Mouse (Mus musculus) limb, embryonic 12.5 days (tissue): ENCODE measurements around the gene Las1l. TPM values are rescaled to one million over a fixed set of nuclear protein-coding genes. Genes with fewer than 3 reads are reported as not detected.

Experiments
- ATAC-seq: fragments of 200-750 bp; cut with Nextera tagmentation; 2 replicates; pipeline ENCODE4 v1.8.0; 2017; ENCODE audit warnings: low read depth, moderate TSS enrichment; ENCODE audit not compliant: insufficient number of reproducible peaks, insufficient read depth, low FRiP score, low TSS enrichment
- H3K27ac ChIP-seq: fragments of 300-500 bp; sonication (generic); 2 replicates; pipeline ENCODE4 v1.5.1; 2016; ENCODE audit warnings: mild to moderate bottlenecking, moderate library complexity
- H3K27me3 ChIP-seq: fragments of 300-500 bp; sonication (generic); 2 replicates; pipeline ENCODE4 v1.6.1; 2016; ENCODE audit warnings: mild to moderate bottlenecking, moderate library complexity
- H3K36me3 ChIP-seq: fragments of 300-500 bp; sonication (generic); 2 replicates; pipeline ENCODE4 v1.6.1; 2016; ENCODE audit warnings: mild to moderate bottlenecking, moderate library complexity
- H3K4me1 ChIP-seq: fragments of 300-500 bp; sonication (generic); replicated peaks from 2 replicates; pipeline ENCODE4 v1.6.1; 2016
- H3K4me2 ChIP-seq: fragments of 300-500 bp; sonication (generic); 2 replicates; pipeline ENCODE4 v1.6.1; 2016; ENCODE audit warnings: mild to moderate bottlenecking, moderate library complexity
- H3K4me3 ChIP-seq: fragments of 300-500 bp; sonication (generic); replicated peaks from 2 replicates; pipeline ENCODE4 v1.5.1; 2016; ENCODE audit warnings: mild to moderate bottlenecking
- H3K9ac ChIP-seq: fragments of 300-500 bp; sonication (generic); replicated peaks from 2 replicates; pipeline ENCODE4 v1.6.1; 2016; ENCODE audit warnings: mild to moderate bottlenecking, moderate library complexity
- H3K9me3 ChIP-seq: fragments of 300-500 bp; sonication (generic); 2 replicates; pipeline ENCODE4 v1.6.1; 2016; ENCODE audit warnings: mild to moderate bottlenecking, moderate library complexity
- WGBS: fragments of 180-500 bp; shearing (Covaris S2); methylation state at CpG from one replicate; pipeline ENCODE4 v1.1.7; 2016; 5-methylcytosine and 5-hydroxymethylcytosine counted together
- polyA plus RNA-seq: library from polyadenylated mRNA; unstranded; fragments of >200 nt; fragmentation: Nextera tagmentation; extraction: Ambion mirVana; gene quantifications from 2 replicates; pipeline ENCODE4 v1.2.1, GENCODE M21; 2016

Las1l gene
- polyA plus RNA-seq, 1 experiment from 2014 or later, result 63.1 TPM

DNA sequence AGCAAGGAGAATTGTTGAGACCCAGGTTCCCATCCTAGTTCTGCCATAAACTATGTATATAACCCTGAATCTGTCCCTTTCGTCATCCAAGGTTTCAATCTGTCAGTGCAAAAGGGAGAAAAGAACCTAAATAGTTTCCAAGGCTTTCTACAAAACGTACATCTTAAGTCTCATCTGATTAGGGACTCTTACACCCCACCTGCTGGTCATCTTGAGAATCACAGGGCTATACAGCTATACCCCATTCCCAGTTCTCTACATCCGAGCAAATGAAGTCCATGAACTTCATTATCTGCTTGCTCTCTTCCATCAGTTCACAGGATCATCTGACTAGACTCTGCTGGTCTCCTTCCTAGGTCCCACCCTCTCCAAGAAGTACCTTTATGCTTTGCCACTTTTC lies 6.0 kb downstream of the Las1l start:
- ATAC-seq, result no peak
- Histone ChIP-seq H3K36me3 (peaks cover 6% of the 10 kb centered on the region; the same call in 1 of the 2 replicates), H3K27ac (no peak overlapping the region), H3K9ac (no peak overlapping the region), H3K4me3 (no peak overlapping the region), H3K4me1 (no peaks in the 10 kb centered on the region), H3K27me3 (no peaks in the 10 kb centered on the region), H3K4me2 (no peak overlapping the region), H3K9me3 (no peaks in the 10 kb centered on the region)
- WGBS, result 47% methylated on average over 3 of the region's 3 CpGs

- Histone ChIP-seq H3K4me3 (no peak overlapping the region), H3K36me3 (peaks cover 16% of the 10 kb centered on the region; the same call in 1 of the 2 replicates), H3K27ac (no peak overlapping the region), H3K9ac (no peak overlapping the region), H3K4me1 (no peaks in the 10 kb centered on the region), H3K9me3 (no peaks in the 10 kb centered on the region), H3K27me3 (no peaks in the 10 kb centered on the region; the same call in 1 of the 2 replicates), H3K4me2 (no peak overlapping the region)
- 83% methylated on average over 4 of the region's 4 CpGs for WGBS
- no peak for ATAC-seq
These were observed 8.6 kb downstream of the Las1l start for GRCm38 (mm10) chrX:95948135-95948534.

DNA sequence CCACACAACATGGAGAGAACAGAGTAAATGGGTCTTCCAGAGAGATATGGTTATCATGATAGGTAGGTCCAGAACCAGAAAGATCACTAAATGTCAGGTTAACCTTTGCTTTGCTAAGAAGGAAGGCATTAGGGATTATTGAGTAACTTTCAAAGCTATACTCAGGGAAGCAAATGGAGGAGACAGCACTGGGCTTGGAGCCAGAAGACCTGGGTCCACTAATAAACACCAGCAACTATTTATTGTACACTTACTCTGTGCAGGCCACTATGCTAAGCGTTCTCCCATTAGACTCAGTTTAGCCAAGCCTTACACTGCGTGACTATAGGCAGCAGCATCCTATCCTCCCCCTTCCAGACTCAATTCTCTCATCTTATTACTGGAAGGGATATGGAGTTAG lies 11.3 kb downstream of the Las1l start:
- no peak overlapping the region for H3K4me2 ChIP-seq
- no peak overlapping the region for H3K27ac ChIP-seq
- no peak overlapping the region for H3K9ac ChIP-seq
- no peaks in the 10 kb centered on the region; the same call in 1 of the 2 replicates for H3K27me3 ChIP-seq
- 88% methylated on average over 2 of the region's 2 CpGs for WGBS
- H3K36me3 ChIP-seq, result peaks cover 20% of the 10 kb centered on the region; the same call in 1 of the 2 replicates
- no peaks in the 10 kb centered on the region for H3K9me3 ChIP-seq
- no peaks in the 10 kb centered on the region for H3K4me1 ChIP-seq
- ATAC-seq, result no peak
- H3K4me3 ChIP-seq, result no peak overlapping the region

- Histone ChIP-seq H3K9ac (no peak overlapping the region), H3K4me3 (no peak overlapping the region), H3K27ac (no peak overlapping the region), H3K4me1 (no peaks in the 10 kb centered on the region), H3K9me3 (no peaks in the 10 kb centered on the region), H3K27me3 (peaks cover 3% of the 10 kb centered on the region; the same call in 1 of the 2 replicates), H3K4me2 (no peak overlapping the region), H3K36me3 (peaks cover 40% of the 10 kb centered on the region)
- 94% methylated on average over 2 of the region's 2 CpGs for WGBS
- no peak for ATAC-seq
These were observed 21.3 kb downstream of the Las1l start for GRCm38 (mm10) chrX:95935481-95935880.

DNA sequence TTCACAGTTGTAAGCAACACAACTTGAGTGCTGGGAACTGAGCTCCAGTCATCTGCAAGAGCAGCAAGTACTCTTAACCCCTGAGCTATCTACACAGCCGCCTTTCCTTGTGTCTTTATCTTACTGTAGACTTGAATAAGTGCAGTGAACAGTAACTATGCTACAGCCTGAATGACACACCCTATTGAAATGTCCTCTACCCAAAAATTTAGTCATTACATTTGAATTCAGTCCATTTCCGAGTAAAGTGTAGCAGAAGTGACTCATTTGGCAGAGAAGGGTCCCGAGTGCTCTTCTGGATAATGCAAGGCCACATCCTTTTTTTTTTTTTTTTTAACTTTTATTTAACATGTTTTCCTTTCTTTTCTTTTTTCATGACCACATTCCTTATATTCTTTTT lies 54.0 kb downstream of the Las1l start:
- no peak overlapping the region for H3K4me3 ChIP-seq
- 84% methylated on average over 3 of the region's 3 CpGs for WGBS
- H3K9me3 ChIP-seq, result no peaks in the 10 kb centered on the region
- H3K9ac ChIP-seq, result no peak overlapping the region
- no peak overlapping the region for H3K27ac ChIP-seq
- no peak for ATAC-seq
- no peak overlapping the region for H3K4me2 ChIP-seq
- no peaks in the 10 kb centered on the region for H3K4me1 ChIP-seq
- no peaks in the 10 kb centered on the region for H3K36me3 ChIP-seq
- H3K27me3 ChIP-seq, result no peaks in the 10 kb centered on the region; the same call in 1 of the 2 replicates

Other genes starting within 250 kb of the Las1l start
- gene Zc3h12b, start 245.3 kb downstream of the Las1l start, polyA plus RNA-seq, result 4.9 and 5.1 TPM in 2 replicates
- gene Msn, start 139.1 kb upstream of the Las1l start, polyA plus RNA-seq, result 66.1 and 78.8 TPM in 2 replicates